Mouse (Mus musculus): Measurements from ENCODE around the gene Paics.
A peak's percentile ranks its signal among the peaks of the same experiment; 100 is the strongest.
"Not testable (repeated sequence)": the region's sequence is repeated elsewhere in the genome, so short reads cannot be mapped to it uniquely, and the experiment has no call there.

Paics gene

DNA sequence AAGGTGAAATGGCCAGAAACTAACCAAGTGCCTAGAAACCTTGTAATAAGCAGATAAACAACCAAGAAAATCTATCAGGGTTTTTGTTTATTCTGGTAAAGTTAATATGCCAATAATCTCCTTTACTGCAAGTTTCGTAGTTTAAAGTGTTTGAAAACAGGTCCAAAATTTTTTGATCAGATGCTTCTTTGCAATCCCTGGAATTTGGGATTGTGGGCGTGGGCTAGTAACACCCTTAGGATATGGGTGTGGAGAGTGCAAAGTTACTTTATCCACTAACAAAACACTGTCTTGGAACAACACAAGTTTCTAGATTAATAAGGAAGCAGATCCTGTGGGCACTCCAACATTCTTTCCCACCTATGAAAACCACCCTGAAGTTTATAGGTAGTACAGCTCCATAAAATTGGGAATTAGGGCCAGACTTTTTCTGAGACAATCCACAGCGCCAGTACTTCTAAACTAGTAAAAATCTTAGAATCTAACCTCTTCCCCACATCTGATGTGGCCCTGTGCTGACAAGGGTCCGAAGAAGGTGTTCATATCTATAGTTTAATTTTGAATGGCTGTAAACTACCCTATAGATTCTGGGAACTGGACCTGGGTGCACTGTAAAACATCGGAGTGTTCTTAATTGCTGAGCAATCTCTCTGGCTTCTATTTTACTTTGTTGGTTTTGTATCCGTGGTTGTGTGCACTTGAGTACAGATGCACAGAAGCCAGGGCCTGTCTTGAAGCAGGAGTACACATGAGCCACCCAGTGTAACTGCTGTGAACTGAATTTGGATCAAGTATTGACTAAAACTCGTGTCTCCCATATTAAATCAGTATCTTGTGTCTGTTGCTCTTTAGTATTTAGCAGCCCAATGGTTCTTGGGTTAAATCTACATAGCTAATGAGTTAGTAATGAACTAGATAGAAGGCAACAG lies 1.3 kb downstream of the Paics start:
- peak; percentile 36 for DNase-seq

DNA sequence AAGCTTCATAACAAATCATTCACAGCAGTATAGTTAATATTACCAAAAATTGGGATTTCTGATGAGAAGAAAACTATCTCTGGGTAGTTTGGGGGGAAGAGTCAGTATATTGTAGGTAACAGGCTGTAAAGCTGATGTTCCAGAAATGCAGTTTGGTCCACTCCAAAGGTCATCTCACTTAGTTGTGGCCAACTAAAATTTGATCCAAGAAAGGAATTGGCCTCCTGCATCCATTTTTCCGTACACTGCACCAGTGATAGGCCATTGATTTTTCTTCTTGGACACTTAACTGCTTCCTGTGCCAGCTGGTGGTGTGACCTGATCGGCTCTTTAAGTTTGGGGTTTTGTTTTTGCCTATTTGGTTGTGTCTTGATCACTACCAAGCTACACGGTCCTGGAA lies 2.7 kb downstream of the Paics start:
- no peak for DNase-seq

DNA sequence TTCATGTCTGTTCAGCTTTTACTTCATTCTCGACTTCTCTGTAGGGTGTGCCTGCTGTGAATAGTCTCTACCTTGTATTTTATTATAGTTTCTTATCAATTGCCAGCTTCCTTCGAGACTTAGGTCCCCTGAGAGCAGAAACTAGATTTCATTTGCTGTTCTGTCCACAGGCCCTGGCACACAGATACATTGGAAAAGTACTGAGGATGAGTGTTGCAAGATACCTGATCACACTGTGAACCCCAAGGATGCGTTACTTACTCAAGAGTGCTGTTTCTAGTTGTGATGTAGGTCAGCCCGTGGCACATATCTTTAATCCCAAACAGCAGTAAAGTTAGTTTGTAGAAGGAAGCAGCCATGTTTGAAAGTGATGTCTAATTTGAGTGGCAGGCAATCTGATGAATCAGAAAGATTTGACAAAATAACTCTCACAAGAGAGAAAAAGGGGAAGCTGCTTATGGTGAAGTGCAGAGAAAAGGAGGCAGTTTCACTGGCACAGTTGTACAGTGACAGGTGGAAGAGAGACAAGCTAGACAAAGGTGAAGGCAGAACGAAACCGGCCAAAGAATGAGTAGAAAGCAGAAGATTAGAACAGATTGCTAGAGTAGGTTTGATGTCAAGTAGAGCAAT lies 3.3 kb downstream of the Paics start:
- no peak for DNase-seq

DNA sequence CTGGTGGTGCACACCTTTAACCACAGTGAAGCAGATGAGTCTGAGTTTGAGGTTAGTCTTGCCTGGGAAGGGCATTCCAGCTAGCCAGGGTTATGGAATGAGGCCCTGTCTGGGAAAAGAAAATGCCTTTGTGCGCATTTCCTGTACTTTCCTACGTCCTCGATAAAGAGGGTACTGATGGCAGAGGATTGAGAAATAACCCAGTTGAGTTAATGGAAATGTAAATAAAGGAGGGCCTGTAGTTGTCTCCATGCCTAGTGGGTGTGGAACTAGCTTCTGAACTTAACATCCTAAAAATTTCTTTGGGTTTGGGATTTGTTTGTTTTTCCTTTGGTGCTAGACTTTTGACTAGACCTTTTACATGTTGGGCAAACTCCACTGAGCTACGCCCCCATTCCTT lies 4.4 kb downstream of the Paics start:
- DNase-seq = no peak

DNA sequence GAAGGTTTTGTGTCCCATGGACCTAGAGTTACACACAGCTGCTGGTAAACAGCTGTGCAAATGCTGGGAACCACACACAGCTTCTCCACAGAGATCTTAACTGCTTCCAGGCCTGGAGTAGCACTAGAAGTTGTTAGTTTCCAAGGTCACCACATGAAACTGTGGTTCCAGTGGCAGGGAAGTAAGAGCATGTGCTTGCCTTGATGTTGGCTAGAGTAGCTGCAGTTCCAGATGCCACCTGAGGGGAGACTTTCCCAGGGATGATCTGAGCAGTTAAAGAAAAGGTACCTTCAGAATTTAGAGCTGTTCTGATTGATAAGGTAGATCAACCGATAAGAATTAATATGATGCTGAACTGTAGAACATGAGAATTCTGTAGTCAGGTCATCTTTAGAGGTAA lies 6.8 kb downstream of the Paics start:
- no peak for DNase-seq

DNA sequence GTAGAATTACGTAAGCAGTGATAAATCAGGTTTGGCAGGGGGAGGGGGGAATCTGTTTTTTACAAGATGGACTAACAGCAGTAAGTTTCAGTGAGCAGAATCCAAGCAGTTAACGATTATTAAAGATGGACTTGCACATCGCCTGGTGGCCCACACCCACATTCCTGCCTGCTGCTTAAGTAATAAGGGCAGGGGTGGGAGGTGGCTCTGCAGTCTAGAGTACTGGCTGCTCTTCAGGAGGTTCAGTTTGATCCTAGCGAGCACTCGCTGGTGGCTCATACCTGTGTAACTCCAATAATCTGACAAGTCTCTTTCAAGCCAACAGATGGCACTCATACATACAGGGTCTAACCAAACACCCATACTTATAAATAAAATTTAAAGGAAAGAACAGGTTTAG lies 8.5 kb downstream of the Paics start:
- DNase-seq = no peak

DNA sequence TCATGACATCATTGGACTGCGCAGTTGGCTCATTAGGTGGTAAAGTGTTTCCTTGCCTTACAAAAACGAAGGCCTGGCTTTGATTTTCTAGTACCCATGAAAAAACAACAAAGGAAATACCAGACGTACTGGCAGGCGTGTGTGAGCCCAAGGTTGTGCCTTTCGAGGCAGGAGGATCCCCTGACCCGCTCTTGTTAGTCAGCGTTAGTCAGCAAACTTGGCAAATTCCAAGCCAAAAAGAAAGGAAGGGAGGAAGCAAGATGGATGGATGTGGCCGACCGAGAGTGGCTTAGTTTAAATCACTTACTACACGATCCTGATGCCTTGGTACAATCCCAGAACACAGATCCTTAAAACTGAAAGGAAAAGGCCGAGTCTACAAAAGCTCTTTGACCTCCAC lies 11.4 kb downstream of the Paics start:
- no peak for DNase-seq

DNA sequence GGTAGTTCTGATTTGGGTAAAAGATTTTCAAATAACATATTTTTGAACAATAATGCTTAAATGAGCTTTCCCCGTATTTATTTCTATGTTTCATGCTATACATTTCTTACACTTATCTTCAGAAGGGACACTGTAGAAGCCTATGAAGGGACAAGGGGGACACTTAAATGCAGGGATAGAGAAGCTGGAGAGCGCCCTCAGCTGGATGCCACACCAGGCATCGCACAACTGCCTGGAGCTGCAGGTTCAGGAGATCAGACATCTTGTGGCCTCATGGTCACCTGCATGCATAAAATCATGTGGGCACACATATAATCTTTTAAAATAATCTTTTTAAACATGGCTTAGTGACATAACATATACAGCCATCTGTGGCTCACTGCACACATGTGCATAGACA lies 13.5 kb downstream of the Paics start:
- no peak for DNase-seq

DNA sequence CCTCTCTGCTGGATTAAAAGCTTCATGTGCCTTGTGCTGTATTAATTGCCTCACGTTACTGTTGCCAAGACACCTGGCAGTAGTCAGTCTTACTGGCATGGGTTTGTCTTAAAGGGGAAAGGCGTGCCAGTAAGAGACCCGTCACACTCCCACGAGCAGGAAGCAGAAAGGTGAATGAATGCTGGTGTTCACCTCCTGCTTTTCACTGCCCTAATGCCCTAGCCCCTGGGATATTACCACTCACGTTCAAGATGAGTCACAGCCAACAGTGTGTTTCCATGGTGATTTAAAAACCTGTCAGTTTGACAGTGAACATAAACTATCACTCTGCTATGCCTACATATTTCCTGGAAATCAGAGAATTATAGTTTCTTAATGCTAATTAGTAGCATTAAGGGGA lies 18.1 kb downstream of the Paics start:
- DNase-seq = no peak

DNA sequence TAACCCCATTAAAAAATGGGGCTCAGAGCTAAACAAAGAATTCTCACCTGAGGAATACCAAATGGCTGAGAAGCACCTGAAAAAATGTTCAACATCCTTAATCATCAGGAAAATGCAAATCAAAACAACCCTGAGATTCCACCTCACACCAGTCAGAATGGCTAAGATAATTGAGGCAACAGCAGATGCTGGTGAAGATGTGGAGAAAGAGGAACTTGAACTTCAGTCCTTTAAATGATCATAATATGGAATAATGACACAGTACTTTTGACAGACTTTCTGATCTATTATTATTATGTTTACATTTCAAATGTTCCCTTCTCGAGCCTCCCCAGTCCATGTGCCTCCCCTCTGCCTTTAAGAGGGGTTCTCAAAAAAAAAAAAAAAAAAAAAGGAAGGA lies 20.0 kb downstream of the Paics start:
- not testable (repeated sequence) for DNase-seq

DNA sequence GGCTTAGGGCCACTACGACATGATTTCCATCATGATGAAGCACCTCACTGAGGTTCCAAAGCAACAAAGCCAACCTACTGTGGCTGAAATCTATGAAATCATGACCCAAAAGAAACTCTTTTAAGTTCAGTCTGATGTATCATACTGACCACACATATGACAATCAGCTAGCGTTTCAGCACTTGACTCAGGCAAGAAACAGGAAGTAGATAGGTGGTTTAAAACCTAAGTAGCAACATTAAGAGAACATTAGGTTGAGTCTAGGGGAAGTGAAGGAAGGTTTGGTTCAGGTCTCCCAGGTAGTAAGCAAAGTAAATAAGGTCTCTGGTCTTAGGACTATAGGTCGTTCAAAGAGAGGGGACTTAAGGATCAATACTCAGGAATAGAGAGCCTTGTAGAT lies 22.4 kb downstream of the Paics start:
- DNase-seq = no peak

DNA sequence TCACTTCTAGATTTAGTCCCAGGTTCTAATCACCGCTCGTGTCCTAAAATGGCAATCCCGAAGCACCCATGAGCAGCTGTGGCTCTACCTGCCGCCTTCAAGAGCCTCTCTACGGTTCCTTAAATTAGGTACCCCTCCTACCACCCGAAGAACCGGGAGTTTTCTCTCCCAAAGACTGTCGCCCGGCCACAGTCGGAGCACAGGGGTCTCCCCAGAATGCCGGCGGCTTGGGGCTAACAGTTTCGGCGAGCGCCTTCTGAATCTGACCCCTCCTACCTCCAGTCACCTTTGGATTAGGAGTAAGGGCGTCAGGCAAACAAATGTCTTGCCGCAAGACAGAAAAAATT lies 23.1 kb downstream of the Paics start:
- no peak for DNase-seq

DNA sequence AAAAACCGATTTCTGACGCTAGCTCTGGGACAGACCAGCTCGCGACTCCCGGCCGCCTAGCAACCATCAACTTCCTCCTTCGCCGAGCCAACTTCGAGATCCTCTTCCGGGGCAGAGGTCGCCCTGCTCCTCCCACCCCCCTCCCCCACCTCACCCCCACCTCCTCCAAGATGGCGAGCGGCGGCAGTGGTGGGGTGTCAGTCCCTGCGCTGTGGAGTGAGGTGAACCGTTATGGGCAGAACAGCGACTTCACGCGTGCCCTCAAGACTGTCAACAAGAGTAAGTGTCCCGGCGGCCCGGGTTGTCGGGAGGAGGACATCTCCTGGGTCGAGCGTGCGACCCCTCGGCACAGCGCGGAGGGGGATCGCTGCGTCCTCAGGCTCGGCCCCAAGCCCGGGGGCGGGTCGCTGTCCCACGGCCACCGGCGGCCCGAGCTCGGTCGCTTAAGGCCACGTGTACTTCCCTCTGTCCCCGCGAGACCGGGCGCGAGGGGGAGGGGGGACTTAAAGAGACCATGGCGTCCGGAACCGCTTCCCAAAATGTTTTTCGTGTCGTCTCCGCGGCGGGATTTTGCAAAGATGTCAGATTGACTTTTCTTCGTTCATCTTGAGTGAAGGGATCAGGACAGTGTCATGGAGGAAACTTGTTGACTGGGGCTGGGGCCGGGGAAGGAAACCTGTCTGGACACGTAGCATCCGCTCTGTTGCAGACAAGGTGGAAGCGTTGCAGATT lies 23.6 kb downstream of the Paics start, which contains the start of gene Srp72:
TSS of gene Srp72 (plus strand) at position 130 of the 732 bp plus-strand sequence.
- DNase-seq = peak; percentile 92

DNA sequence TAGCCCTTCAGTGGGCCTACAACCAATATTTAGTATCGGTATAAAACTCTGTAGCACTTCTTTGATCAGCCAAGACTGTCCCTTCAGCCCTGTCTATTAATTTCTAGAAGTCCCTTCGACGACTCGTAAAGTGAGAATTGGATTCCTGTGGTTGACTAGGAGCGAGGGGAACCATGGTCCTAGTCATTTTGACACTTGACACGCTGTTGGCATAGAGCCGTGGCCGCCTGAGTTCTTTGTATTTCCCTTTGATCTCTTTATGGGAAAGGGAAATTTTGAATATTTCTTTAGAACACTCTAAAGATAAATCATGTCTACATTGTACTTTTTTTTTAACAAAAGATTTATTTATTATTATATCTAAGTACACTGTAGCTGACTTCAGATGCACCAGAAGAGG lies 24.6 kb downstream of the Paics start:
- no peak for DNase-seq

DNA sequence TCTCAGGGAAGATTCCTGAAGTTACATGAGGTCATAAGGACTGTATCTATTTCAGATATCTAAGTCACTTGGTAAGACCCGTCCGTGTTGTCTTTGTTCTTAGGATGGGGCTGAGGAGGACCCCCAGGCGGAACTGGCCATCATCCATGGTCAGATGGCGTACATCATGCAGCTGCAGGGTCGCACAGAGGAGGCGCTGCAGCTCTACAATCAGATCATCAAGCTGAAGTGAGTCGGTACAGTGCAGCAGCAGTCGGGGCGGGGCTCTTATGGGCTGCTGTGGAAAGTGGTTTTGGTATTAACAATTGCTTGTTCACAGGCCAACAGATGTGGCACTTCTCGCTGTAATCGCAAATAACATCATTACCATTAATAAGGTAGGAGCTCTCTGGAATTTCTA lies 32.9 kb downstream of the Paics start:
- DNase-seq = no peak

DNA sequence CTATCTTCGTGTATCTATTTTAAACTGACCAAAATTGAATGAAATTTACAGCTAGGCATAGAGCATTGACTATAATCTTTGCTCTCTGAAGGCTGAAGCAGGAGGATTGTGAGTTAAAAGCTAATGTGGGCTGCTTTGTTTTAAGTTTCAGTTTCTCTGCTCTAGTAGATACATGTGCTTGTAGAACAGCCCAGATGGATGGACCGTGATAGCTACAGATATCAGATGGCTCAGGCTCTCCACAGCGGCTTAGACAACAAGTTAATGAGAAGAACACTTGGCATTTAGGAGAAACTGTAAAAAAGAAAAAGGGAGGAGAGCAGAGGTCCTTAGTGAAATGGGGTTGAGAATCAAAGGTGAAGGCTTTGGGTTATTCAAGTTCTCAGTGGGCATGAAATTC lies 39.7 kb downstream of the Paics start:
- DNase-seq = no peak

DNA sequence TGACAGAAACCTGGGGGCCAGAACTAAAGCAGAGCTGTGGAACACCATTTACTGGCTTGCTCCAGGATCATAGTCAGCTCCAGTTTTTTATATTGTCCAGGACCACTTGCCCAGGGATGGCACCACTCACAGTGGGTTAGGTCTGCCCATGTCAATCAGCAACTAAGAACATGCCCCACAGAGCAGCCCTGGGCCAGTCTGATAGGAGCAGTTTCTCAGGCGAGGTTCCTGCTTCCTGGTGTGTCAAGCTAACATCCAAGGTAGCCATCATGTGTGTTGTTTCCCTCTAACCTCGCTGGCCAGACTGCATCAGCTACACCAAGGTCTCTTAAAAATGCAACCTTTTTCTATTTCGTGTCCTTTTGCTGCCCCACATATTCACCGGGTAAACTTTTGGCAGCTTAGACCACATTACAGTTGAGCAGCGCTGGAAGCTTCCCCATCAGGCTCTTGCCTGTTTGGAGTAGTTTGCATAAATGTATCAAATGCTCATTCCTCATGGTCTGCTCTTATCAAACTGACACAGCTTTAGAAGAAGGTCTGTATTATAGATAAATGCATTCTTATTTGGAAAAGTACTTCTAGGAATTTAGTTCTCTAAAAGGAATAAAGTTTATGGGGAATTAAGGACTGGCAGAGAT lies 42.2 kb downstream of the Paics start:
- DNase-seq = no peak

DNA sequence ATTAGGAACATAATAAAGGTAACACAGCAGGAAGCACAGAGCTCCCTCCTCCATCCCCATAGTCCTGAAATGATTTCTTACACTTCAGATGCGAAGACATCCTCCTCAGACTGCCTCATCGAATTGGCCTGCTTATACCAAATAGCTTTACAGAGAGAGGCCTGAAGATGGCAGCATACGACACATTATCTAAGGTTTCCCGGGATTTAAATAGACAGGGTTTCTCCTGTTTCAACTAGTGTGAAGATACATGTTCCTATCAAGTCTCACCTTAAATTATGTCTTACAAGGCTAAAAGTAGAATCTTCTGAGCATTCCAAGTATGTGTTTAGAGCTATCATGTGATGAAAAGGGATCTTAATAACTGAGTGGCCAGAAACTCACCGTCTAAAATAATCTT lies 47.3 kb downstream of the Paics start:
- peak; percentile 65 for DNase-seq

DNA sequence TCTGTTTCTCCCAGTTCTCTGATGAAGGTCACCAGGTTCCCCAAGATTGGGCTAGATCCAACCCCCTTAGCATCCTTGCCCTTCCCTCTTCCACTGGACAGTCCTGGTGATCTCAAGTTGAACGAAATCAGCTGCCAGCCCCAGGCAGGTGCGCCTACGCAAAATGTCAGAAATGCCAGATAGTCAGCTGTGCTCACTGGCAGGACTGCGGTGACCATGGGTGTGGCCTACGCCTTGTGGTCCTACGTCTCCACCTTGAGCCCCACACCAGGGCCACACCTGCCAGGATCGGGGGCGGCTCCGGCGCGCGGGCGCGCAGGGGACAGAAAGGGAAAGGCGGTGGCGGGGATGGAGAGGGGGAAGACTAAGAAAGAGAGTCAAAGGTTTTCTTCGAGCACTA lies 50.1 kb downstream of the Paics start:
- DNase-seq = no peak

DNA sequence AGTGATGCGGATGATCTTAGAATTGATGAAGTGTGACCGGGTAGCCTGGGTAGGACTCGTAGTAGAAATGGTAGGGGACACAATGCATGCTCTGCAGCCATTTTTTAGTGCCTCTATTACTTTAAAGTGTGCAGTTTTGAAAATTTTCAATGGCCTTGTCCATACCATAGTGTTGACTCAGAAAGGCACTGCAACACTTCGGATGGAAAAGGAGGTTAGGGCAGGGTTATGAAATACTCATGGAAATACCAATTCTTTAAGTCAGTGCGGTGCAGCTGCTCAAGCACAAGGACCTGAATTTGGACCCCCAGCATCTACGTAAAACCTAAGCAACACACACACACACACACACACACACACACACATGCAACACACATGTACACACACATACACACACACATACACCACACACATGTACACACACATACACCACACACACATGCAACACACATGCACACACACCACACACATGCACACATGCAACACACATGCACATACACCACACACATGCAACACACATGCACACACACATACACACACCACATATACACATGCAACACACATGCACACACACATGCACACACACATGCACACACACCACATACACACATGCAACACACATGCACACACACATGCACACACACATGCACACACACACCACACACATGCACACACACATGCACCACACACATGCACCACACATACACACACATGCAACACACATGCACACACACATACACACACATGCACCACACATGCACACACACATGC lies 53.1 kb downstream of the Paics start, which contains the start of gene Arl9:
TSS of gene Arl9 (plus strand) at position 5 of the 771 bp plus-strand sequence.
- no peak for DNase-seq

DNA sequence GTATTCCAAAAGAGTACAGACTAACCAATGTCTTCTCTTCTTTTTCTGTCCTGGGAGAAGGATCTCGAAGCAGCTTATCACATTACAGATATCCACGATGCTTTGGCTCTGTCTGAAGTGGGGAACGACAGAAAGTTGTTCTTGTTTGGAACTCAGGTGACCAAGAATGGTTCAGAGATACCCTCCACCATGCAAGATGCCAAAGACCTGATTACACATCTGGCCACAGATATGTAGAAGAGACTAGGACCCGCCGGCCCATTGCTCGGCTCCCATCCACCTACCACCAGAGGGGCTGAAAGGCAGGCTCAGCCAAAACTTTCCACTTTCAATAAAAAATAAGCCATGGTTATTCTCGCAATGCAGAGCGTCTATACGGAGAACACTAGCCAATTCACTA lies 59.2 kb downstream of the Paics start:
- DNase-seq = no peak

DNA sequence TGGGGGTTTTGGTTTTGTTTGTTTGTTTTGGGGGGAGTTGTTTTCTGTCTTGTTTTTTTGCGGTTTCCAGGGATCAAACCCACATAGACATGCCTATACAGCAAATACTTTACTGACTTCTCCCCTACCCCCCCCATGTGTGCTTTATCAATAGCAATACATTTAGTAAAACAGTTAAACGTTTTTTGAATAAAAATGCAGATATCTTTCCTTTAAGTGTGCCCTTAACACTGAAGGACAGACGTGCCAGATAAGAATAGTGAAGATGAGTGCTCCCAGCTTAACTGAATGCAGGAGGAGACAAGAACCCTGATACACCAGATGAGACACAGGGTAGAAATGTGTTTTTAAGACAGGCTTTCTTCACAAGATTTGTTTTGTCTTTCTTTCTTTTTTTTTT lies 60.0 kb downstream of the Paics start:
- DNase-seq = no peak

DNA sequence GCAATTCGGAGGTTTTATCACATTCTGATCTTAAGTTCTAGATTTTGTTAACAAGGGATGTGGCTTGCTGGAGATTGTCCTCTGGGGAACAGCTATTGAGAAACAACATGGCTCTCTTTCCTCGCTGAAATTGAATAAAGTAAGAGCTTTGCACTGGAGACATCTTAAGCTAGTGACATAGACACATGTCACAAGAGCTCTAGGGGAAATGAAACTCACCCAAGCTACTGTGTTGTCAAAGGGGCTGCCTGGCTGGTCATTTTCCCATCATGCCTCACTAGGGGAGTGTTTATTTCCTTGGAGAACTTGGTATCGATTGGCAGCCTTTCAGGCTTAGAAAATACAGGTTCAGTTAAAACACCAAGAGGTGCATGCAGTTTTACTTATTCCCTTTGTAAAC lies 62.1 kb downstream of the Paics start:
- no peak for DNase-seq

Measured in embryo, embryonic 11 days (tissue).